Mouse (Mus musculus) layer of hippocampus, adult 9-11 months (tissue): ENCODE data around the gene Cabp4.
A peak's percentile ranks its signal among the peaks of the same experiment; 100 is the strongest.
"Not testable (repeated sequence)": the region's sequence is repeated elsewhere in the genome, so short reads cannot be mapped to it uniquely, and the experiment has no call there.

ENCODE experiments used
- DNase-seq: peaks from one replicate; pipeline ENCODE4 v3.0.0; 2022

Gene Cabp4

DNA sequence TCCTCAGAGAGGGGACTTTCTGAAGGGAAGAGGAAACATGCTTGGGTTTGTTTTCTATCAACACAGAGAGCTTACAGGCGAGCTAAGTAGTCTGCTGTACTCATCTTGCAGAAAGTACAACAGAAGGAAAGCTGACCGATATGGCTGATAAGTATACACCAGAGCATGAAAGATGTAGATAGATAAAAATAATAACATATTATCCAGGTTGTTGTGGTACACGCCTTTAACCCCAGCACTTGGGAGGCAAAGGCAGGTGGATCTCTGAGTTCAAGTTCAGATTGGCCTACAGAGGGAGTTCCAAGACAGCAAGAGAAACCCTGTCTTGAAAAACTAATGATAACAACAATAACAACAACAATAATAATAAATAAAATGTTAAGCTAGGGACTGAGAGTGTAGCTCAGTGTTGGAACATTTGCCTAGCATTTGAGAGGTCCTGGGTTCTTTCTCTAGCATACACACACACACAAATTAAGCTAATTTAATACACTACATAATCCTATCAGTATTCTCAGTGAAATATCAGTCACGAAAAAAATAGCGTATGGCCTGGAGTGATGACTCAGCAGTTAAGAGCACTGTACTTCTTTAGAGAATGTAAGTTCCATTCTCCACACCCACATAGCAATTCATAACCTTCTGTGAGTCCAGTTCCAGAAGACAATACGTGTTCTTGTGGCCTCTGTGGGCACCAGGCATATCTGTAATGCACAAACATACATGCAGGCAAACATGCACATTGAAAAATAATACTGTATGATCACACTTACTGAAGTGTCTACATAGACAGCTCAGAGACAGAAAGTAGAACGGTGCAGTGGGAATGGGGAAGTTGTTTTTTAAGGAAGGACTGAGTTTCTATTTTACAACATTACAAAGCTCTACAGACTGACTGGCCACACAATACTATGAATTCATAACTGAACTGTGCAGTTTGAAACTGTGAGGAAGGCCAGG is 21.1 kb downstream of the Cabp4 start:
- DNase-seq, result no peak

DNA sequence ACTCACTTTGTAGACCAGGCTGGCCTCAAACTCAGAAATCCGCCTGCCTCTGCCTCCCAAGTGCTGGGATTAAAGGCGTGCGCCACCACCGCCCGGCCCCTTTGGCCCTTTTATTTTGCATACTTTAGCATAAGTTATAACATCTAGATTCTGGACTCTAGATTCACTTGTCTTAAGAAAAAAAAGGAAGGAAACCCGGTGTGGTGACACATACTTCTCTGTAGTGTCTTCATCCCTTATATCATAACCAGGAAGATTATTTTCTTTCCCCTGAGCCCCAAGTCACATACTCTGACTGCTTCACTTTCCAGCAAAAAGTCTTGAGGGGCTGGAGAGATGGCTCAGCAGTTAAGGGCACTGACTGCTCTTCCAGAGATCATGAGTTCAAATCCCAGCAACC is 21.9 kb downstream of the Cabp4 start:
- DNase-seq, result not testable (repeated sequence)

DNA sequence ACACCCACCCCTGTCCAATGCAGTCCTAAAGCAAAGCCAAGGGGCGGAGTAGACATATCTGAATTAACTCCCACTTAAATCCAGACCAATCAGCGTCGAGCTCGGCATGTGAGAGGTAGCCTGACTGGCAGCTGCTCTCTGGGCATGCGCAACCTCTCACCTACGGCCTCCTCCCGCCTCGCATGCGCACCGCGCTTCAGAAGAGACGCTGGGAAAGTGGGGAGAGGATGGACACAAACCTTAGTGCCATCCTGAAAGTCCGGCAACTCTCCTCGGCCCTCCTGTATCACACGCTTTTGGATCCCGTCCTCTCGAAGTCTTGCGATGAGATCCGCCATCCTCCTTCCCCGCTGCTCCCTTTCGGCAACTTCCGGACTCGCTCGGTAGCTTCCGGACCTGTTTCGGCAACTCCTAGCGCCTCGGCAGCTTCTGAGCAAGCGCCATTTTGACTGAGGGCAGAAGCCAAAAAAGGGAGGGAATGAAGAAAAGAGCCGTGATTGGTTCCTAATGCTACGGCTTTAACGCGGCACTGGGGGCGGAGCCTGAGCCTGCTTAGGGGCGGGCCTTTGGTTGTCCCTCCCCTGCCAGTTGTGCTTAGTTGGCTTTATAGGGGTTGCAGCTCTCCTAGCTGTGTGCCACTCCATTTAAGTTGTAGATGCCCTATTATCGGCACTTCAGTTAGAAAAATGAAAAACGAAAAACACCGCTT is 22.6 kb downstream of the Cabp4 start:
- DNase-seq, result peak; percentile 98

DNA sequence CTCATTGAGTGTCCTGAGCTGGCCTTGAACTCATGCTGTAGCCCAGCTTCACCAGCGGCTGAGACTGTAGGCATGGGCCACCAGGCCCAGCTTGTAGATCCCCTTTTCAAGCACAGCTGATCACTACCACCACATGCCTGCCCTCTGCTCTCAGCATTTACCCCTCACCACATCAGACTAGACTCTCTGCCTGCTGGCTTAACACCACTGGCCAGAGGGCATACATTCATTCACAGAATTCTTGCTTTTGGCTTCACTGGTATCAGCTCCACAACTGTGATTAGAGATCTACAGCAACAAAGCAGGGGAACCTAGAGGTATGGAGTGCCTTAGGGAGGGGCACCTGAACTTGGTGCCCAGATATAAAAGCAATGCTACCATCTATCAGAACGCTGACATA is 23.3 kb downstream of the Cabp4 start:
- no peak for DNase-seq

DNA sequence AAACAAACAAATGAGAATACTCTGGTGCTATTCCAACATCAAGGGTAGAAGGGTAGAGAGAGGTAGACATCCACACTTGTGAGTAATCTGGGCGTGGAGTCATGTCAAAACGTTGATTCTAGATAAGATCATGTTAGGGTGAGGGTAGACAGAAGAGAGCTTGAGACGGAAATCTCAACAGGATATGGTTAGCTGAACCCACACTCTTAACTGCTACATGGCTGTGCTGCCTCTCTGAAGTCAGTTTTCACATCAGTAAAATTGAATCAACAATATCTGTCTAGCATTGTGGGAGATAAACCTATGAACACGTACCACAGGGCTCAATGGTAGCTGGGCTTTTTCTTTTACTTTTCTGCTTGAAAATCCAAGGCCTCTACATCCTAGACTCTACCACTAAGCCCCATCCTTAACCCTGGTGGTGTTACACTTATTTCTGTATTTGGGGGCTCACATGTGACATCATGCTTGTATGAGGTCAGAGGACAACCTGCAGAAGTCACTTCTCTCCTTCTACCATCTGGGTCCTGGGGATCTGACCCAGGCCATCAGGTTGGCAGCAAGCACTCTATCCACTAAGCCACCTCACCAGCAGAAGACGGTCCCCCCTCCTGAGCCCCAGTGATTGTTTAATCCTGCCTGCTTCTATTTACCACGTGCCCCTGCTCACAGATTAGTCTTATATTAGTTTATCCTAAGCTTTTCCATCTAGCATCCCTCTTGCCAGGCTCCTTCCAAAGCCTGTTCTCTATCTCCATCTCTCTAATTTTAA is 23.9 kb downstream of the Cabp4 start:
- DNase-seq, result no peak

DNA sequence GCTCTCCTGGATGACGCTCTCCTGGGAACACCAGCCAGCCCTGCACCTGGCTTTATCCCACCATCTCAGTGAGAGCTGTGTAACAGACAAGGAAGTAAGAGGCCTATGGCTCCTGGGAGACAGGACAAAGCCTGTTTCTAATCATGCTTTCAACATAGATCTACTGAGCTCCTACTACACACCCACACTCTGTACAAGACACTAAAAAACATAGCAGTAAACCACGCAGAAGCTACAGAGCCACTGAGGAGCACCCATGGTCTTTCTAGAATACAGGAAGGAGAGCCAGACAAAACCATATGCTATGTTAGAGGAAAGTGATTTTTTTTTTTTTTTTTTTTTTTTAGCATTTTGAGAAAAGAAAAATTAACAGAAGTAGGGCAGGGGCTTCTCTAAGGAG is 25.5 kb downstream of the Cabp4 start:
- no peak for DNase-seq

DNA sequence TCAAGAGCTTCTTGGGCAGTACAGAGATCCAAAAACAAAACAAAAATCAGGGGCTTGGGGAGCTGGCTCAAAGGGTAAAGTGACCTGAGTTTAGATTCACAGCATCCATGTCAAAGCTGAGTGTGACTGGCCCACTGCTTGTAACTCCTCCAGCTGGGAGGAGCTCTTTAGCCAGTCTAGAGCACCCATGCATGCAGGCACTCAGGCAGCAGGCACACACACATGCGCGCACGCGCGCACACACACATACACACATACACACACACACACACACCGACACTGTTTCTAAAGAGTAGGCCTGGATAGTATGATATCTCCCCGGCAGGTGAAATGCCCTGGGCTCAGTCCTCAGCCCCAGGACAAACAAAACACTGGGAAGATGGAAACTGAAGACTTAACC is 26.8 kb downstream of the Cabp4 start:
- DNase-seq, result no peak

DNA sequence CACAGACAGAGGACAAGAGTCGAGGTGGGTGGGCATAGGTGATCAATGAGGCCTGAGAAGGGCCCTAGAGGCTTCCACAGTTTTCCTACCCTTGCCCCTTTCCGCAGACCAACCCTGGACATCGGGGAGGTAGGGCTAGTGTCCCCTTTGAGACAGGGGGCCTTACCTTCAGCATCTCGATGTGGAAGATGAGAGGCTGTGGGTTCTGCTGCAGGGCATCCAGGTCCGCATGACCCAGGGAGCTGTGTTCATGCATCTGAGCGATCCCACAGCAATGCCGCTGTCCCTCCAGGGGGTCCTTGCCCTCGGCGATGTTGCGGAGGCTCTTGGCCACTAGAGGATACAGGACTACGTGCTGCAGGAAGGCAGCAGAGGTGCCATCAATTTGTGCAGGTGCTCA is 28.0 kb downstream of the Cabp4 start:
- no peak for DNase-seq

DNA sequence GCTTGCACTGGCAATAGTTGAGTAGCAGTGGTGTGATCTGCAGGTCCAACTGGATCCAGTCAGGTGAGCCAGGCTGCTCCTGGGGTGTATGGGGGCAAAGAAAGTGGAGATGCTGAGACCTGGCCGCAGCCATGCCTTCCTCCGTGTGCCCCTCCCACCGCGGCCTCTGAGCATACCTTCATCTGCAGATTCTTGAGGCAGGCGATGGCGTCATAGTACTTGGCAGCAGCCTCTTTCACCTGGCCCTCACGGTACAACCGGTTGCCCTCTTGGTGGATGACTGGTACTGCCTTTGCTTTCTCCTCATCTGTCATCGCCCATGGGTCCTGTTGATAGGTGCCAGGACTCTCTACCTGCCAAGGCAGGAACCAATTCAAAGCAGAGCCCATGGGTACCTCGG is 28.7 kb downstream of the Cabp4 start:
- no peak for DNase-seq

DNA sequence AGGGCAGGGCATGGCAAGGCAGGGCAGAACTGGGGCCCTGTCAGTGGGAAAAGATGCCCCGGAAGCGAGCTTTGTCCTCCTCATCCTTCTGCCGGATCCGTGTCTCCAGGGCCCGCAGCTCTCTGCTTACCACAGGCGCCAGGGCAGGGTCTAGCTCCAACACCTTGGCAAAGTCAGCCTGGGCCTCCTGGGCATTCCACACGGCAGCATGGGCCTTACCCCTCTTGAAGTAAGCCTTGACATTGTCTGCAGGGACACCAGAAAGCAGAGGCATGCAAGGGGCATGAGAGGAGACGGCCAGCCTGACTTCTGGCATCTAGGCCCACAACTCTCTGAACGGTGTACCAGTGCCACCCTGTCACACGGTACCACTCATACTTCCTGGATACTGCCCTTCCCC is 29.3 kb downstream of the Cabp4 start:
- DNase-seq, result no peak

DNA sequence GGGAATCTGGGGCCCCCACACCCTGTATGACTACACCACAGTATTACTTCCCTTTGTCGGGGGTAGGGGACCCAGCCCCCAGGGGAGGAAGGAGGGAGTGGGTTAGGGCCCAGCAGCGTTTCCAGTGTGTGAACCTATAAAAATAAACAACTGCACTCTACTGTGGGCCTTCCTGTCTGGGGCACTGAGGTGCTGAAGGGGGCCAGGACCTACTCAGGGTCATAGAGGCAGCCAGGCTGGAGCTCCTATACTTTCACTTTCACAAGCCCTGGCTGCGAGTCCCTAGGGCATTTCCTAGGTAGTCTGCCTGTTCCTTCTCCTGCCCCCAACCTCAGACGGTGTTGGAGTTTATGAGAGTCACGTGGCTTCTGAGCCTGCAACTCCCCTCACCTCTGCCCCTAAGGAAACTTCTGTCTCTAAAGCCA is 30.0 kb downstream of the Cabp4 start:
- no peak for DNase-seq

DNA sequence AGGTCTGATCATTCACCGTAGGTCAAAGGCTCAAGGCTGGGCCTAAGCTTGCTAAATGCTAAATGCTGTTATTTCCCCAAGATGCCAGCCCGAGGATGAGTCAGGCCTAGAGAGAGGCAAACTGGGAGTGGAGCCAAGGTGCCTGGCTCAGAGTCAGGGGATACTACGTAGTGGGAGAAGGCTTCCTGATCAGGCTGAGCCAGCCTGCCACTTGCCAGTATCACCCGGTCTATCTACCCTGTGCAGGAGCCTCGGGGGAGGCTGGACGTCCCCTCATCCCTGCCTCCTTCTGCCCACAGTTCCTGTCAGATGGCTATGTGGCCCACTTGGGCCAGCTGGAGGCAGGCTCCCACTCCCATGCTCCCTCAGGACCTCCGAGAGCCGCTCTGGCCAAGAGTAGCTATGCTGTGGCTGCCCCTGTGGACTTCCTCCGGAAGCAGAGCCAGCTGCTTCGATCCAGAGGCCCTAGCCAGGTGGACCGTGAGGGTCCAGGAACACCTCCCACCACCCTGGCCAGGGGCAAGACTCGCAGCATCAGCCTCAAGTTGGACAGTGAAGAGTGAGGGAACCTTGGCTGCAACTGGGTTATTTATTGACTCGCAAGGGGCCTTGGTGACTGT is 30.5 kb downstream of the Cabp4 start:
- peak; percentile 91 for DNase-seq

DNA sequence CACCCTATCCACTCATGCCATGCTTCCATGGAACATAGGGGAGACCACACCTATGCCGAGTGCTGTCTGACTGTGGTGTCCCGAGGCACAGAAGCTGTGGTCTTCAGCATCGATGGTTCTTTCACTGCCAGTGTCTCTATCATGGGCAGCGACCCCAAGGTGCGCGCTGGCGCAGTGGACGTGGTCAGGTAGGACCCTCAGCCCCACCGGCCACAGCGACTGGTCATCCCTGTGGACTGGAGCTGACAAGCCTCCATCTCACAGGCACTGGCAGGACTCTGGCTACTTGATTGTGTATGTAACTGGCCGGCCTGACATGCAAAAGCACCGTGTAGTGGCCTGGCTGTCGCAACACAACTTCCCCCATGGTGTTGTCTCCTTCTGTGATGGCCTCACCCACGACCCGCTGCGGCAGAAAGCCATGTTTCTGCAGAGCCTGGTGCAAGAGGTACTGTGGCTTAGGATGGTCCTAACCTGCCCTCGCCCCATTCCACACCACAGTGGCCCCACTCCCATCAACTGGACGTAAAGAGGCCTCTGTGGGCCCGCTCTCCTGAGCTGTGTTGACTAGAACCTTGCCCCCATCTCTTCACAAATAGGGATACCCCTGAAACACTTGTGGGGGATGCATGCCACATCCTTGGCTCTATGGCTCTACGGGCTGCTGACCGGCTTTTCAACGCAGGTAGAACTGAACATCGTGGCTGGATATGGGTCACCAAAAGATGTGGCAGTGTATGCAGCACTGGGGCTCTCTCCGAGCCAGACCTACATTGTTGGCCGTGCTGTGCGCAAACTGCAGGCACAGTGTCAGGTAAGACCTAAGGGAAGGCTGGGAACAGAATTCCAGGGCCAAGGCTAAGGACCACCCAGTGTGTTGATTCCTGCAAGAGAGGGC is 31.5 kb downstream of the Cabp4 start:
- no peak for DNase-seq

DNA sequence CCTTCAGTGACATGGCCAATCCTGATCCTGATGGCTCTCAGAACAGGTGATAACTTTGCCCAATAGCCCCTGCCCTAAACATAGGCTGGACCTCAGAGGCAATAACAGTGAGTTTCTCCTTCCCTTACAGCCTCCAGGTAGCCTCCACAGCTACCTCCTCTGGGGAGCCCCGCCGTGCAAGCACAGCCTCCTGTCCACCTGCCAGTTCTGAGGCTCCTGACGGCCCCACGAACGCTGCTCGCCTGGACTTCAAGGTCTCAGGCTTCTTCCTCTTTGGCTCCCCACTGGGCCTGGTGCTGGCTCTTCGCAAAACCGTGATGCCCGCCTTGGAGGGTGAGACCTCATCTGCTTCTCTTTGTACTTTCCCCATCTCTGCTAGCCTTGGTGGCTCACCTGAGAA is 35.3 kb downstream of the Cabp4 start:
- DNase-seq, result no peak

DNA sequence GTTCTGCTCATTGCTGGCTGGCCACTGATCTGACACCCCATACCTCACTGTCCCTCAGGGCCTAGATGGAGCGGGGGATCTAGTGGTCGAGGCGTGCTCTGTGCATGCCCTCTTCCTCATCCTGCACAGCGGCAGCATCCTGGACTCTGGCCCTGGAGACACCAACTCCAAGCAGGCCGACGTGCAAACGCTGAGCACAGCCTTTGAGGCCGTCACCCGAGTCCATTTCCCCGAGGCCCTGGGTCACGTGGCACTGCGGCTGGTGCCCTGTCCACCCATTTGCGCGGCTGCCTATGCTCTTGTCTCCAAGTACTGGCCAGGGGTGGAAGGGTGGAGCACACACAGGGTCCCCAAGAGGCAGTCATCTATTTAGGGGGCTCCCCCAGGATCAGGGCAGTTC is 37.2 kb downstream of the Cabp4 start:
- DNase-seq, result no peak

DNA sequence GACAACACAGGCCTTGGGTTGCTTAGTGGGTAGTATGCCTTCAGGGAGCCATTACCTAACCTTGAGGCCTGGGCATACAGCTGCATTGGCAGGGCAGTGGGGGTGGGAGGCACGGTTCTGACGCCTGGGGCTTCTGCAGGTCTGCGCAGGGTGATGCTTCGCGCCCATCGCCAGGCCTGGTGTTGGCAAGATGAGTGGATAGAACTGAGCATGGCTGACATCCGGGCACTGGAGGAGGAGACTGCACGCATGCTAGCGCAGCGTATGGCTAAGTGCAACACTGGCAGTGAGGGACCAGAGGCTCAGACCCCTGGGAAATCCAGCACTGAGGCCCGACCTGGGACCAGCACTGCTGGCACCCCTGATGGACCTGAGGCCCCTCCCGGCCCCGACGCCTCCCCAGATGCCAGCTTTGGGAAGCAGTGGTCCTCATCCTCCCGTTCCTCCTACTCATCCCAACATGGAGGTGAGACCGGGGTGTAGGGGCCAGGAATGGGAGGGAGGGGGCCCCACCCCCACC is 39.1 kb downstream of the Cabp4 start:
- DNase-seq, result no peak

DNA sequence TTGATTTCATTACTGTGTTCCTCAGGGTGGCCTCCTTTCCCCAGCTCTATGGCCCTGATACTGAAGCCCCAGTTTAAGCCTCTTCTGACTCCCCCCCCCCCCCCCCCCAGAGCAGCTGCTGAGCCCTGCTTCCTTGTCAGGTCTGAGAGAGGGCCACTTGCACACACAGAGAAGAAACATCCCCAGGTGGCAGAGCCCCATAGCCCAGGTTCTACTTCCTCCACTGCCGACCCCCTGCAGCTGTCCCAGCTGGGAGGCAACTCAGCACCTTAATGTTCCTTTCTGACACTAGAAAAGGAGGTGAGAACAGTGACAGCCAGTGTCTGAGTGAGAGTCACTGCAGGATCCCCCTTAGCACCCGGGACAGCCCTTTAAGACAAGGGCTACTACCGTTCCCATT is 40.0 kb downstream of the Cabp4 start:
- DNase-seq, result no peak

DNA sequence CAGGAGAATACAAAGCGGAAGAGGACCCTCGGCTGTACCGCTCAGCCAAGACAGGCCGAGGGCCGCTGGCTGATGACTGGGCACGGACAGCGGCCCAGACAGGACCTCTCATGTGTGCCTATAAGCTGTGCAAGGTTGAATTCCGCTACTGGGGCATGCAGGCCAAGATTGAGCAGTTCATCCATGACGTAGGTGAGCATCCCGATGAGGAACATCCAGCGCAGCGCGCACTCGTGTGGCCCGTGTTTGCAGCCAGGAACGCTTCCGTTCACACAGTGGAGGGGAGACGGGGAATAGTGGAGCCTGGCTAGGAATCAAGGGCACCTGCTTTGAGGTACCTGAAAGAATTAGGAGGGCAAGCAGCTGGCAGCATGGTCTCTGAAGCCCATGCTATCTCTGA is 40.5 kb downstream of the Cabp4 start:
- no peak for DNase-seq

DNA sequence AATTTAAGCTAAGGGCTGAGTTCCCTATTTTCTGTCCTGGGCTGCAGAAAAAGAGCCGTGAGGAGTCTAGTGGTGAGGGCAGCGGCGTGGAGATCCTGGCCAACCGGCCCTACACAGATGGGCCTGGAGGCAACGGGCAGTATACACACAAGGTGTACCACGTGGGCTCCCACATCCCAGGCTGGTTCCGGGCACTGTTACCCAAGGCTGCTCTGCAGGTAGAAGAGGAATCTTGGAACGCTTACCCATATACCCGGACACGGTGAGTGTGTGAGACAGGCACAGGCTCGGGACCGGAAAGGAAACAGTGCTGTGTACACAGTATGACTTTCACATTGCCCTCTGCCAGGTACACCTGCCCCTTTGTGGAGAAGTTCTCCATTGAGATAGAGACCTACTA is 41.2 kb downstream of the Cabp4 start:
- DNase-seq, result no peak

DNA sequence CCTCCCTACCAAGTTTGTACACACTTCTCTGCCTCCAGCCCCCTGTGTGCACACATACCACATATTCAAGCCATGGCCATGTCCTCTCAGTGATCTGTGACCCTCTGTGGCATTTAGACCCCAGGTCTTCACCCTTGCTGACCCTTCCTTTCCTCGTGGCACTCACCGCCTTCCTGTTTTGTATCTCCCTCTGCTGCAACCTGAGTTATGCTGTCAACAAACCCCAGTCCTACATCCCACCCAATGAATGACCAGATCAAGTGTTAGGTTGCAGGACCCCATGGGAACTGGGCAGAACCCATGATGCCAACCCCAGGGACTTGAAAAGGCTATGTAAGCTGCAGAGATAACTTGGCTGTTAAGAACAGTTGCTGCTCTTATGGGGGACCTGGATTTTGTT is 41.8 kb downstream of the Cabp4 start:
- no peak for DNase-seq

DNA sequence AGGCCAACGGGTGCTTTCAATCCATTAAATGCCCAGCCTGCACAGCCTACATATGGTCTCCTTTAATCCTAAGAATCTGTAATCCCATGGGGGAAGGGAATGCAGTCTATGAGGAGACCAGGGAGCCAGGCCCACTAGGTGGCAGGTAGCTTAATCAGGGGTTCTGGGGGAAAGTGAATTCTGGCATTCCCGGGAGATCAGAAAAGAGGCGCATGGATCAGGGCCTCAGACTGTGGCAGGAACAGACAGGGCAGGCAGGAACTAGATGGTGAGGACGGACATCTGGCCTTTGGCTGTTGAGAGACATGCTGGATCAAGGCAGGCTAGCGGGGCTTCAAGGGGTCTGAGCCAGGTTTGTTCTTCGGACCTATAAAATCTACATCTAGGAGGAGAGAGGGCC is 42.4 kb downstream of the Cabp4 start:
- peak; percentile 5 for DNase-seq
